Mouse (Mus musculus): Measurements from ENCODE around the gene Mrpl4.

Mrpl4 gene

DNA sequence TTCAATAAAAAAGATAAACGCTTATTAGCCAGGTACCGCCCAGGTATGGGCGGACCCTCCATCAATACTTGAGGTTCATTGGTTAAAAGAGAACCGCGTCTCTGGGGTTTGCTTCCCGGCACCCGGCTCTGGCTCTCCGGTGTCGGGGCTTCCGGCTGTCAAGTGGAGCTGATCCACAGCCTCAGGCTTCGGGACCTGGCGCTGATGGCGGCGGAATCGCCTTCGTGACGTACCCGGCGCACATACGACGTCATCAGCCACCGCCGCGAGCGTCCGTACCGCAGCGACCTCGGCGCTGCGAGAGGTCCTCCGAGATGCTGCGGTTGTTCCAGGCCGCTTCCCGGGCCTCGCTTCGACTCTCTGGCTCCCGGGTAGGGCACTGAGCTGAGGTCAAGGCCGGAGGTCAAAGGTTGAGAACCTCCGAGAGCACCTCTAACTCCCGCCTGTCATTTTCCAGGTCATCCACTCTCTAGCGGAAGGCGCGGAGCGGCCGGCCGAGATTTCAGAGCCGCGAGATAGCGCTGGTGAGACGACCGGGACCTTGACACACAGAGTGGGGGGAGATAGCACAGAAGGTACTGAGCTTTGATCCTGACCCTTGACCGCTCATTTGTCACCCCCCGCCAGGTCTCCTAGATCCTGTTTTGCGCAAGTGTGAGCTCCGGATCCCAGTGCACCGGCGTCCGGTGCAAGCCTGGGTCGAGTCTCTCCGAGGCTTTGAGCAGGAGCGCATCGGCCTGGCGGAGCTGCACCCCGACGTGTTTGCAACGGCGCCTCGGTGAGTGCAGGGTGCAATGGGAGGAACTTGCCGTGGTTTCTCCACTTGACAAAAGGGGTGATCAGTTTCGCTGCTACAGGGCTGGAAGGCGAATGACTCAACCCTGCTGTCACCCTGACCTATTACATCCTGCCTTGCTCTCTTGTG is at the start of gene Mrpl4:
Gene Mrpl4 (plus strand): TSS at position 112 of the 925 bp plus-strand sequence.
- peak; percentile 89 for DNase-seq (ENCODE audit: low spot score)

GRCm38 (mm10) chr9:20956989-20957388 is 45.5 kb upstream of the Mrpl4 start:
- DNase-seq (ENCODE audit: low spot score), result no peak

DNA sequence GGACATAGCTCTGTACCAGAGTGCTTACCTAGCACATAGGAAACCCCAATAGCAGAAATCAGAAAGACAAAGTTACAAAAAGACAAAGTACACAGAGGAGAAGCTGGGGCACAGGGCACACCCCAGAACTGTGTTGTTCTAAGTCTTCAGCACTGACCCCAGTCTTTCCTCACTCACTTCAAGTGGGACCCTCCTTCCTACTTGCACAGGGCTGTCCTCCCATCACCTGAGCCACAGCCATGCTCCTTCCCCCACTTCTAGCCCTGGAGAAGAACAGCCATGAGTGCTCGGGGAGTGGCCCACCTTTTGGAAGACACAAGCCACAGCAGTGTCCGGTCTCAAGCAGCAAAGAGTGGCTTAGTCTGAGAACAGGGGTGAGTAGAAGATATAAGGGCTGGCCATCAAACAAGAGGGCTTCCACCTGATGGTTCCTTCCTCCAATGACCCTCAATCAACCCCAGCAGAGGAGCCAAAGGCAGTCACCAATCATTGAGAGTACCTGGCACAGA is 43.1 kb upstream of the Mrpl4 start, which contains the start of gene Dnmt1:
Gene Dnmt1 (minus strand): TSS at position 459 of the 509 bp plus-strand sequence.
- DNase-seq (ENCODE audit: low spot score), result no peak

DNA sequence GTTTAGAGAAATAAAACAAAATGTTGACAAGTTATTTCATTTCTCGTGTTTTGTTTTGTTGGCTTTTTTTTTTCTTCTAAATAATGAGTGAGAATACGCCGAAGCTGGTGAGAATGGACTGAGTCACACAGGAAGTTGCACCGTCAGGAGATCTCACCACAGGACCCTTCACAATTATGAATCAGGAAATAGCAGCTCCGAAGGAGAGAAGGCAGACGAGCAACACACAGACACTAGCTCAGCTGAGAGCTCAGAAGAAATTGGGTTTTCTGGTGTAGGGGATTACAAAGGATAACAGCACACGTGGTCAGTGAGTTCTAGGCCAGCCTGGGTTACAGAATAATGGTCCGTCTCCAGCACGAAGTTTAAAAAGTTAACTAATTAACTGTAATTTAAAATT is 41.0 kb upstream of the Mrpl4 start:
- DNase-seq (ENCODE audit: low spot score), result no peak

DNA sequence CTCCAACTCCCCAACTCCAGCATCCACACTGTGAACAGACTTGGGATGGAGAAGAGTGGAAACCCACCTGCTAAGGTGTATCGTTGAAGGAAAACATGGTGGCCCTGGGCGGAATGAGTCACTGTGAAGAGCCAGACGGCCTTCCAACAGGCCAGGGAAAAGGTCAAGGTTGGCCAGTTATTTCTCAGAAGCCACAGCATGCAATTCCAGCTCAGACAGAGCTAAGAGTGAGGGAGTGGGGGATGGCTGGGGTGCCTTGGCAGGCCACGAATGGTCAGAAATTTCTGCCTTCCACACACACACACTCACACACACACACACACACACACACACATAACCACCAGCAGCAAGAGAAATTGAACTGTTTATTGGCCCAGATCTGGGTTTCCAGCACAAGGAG is 36.9 kb upstream of the Mrpl4 start:
- no peak for DNase-seq (ENCODE audit: low spot score)

DNA sequence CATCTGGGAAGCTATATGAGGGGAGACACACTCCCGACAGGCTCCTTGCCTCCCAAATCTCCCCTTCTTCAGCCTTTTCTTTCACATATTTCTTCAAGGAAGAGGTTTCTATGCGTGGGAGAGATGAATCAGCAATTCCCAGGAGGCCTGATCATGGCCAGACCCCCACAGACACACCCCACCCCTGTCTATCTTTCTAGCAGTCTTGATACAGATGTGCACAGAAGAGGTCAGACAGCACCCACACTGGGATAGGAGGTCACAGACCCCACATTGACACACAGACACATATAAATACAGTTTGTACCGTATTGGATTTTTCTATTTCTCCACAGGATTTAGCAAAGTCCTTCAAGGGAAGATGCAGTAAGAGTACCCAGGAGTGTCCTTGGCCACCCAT is 36.5 kb upstream of the Mrpl4 start:
- DNase-seq (ENCODE audit: low spot score), result no peak

- no peak for DNase-seq (ENCODE audit: low spot score)
Observed at GRCm38 (mm10) chr9:20966747-20967146, 35.8 kb upstream of the Mrpl4 start.

DNA sequence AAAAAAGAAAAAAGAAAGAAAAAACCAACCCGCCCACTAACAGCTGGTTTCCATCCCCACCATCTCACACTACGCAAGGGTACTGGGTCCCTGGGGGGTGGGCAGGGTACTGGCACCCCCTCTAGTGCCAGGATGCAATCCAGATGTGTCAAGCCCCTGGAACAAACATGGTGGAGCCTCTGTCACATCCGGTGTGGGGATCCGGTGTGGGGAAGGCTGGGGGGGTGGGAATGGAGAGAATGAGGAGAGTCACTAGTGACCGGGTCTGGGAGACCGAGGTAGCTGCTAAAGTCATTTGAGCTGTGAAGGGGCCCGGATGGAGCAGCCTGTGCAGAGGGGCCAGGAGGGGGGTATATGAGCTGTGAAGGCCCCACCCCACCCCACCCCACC is 30.8 kb upstream of the Mrpl4 start:
- peak; percentile 34 for DNase-seq (ENCODE audit: low spot score)

GRCm38 (mm10) chr9:20972141-20972992 is 30.2 kb upstream of the Mrpl4 start:
- peak; percentile 67 for DNase-seq (ENCODE audit: low spot score)

DNA sequence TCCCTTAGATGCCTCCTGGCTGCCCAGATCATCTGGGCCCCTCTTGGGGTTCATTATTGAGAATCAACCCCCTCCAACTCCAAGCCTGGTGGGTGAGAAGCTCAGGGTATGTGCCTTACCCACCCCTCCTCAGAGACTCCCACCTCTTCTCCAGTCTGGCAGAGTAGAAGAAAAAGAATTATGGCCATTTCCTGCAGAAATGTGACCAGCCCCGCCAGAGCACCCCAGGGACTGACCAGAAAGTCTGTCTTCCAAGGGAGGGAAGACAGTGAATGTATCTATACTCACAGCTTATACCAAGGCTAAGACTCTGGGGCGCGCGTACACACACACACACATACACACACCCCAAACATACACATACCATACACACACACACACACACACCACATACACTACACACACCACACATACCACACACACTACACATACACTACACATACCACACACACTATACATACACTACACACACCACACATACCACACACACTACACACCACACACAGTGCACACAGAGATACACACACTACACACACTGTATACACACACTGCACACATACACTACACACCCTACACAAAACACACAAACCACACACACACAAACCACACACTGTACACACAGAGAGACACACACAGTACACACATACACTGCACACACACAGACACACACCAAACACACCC is 29.4 kb upstream of the Mrpl4 start:
- DNase-seq (ENCODE audit: low spot score), result no peak

DNA sequence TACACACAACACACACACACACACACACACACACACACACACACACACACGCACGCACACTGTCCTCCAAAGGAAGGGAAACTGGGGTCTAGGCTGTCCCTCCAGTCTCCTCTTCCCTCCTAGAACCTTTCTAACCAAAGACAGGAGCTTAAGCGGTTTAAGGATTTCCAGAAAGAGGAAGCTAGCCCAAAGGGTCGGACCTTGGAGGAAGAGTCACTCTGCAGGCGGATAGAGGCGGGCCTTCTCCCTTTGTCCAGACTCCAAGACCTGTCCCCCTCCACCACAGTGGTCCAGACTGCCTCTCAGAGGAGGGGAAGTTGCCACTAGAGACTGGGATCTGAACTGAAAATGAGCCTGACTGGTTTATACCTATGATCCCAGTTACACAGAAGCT is 28.9 kb upstream of the Mrpl4 start:
- no peak for DNase-seq (ENCODE audit: low spot score)

GRCm38 (mm10) chr9:20975431-20976215 is 26.9 kb upstream of the Mrpl4 start:
- peak; percentile 29 for DNase-seq (ENCODE audit: low spot score)

- peak; percentile 86 for DNase-seq (ENCODE audit: low spot score)
Observed at GRCm38 (mm10) chr9:20976216-20976960, 26.1 kb upstream of the Mrpl4 start, which contains the start of gene S1pr2. Gene S1pr2 (minus strand): TSS chr9:20976781.

DNA sequence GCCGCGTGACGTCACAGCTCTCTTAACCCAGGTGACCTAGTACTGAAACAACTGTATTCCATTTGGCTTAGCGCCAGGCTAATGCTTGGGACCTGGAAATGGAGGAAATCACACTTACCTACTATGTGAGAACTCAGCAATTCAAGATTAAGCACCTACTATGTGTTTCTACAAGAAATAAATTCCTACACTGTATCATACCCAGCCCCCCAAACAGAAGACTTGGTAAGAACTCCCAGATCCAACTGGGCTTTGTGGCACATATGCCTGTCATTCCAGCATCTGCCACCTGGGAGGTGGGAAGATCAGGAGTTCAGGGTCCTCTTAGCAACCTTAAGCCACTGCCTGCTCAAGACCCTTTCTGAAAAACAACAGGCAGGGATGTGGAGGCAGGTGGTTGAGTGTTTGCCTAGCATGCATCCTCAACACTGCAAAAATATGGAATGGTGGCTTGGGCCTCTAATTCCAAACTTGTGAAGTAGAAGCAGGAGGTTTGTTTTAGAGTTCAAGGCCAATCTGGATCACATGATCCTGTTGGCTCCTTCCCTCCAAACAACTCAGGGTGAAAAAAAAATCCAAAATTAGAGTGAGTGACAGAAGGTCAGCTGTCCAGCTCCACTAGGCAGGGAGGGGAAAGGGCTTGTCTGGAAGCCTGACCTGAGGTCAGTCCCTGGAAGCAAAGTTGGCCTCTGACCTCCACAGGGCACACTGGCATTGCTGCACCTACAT is 25.4 kb upstream of the Mrpl4 start:
- no peak for DNase-seq (ENCODE audit: low spot score)

GRCm38 (mm10) chr9:20978409-20979095 is 24.0 kb upstream of the Mrpl4 start:
- no peak for DNase-seq (ENCODE audit: low spot score)

DNA sequence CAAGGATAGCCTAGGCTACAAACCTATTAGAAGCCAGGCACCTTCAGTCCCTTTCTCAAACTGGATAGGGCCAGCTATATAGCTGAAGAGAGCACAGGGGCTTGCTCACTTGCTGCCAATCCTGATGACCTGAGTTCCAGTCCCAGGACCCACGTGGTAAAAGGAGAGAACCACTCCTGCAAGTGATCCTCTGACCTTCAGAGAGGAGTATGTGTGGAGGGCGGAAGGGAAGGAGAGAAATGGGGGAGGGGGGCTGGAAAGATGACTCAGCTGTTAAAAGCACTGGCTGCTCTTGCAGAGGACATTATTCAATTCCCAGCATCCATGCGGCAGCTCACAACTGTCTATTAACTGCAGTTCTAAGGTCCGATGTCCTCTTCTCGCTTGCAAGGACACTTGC is 23.4 kb upstream of the Mrpl4 start:
- DNase-seq (ENCODE audit: low spot score), result no peak

DNA sequence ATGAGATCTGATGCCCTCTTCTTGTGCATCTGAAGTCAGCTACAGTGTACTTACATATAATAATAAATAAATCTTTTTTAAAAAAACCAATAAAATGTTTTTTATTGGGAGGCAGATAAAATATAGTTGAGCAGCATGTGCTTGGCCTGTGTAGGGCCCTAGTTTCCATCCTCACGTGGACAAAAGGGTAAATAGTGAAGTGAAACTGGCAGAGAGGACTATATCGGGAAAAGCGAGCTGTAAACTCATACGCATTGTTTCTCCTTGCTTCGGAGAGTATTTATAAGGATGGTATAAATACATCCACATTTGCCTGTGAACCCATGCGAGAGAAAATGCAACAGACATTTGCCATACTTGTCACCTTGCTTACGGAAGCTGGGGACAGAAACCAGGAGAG is 22.8 kb upstream of the Mrpl4 start:
- no peak for DNase-seq (ENCODE audit: low spot score)

DNA sequence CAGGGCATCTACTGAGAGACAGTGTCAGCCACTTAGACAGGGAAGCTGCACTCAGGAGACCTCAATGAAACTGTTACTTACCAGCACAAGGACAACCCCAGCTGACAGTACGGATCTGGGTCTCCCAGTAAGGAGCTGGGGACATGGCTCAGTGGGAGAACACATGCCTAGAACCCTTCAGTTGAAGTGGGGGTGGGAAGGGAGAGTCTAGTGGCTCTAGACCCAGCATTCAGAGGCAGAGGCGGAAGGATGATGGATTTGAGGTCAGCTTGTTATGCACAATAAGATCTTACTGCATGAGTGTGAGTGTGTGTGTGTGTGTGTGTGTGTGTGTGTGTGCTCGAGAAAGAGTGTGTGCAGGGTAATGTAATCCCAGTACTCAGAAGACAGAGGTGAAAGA is 20.4 kb upstream of the Mrpl4 start:
- no peak for DNase-seq (ENCODE audit: low spot score)

DNA sequence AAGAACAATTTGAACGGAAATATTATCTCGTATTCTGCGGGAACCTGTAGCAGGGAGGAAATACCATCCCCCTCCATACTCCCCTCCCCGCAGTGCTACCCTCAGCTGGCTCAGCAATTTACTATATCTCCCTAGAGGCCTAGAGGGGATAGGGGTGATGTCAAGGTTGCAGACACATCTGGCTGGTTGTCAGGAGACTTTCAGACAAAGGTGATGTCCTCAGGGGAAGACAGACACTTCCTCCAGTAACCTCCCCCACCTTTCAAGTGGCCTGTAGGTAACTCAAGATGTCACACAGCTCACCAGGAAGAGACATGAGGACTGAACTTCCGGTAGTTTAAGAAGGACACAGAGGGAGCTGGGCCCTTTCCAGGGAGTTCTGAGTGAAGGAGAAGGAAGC is 19.4 kb upstream of the Mrpl4 start:
- no peak for DNase-seq (ENCODE audit: low spot score)
